Mouse (Mus musculus) B cell, adult 2 months (primary cell): ENCODE measurements around the gene Klk4.

Source experiments
- DNase-seq, 2 experiments: peaks; one replicate each; pipeline ENCODE4 v3.0.0; 2022

Gene Klk4

GRCm38 (mm10) chr7:43920582-43920981 is 39.6 kb downstream of the Klk4 start:
- no peak for DNase-seq

- no peak for DNase-seq
Observed at GRCm38 (mm10) chr7:43921087-43921486, 40.1 kb downstream of the Klk4 start.

- no peak for DNase-seq
Observed at GRCm38 (mm10) chr7:43921941-43922340, 41.0 kb downstream of the Klk4 start.

- DNase-seq, result peak in 1 of 2 experiments; percentile 13
Observed at GRCm38 (mm10) chr7:43925985-43926384, 45.0 kb downstream of the Klk4 start.

- DNase-seq, result peak; percentile 23 to 32
Observed at GRCm38 (mm10) chr7:43928521-43928920, 47.6 kb downstream of the Klk4 start.

GRCm38 (mm10) chr7:43932337-43932736 is 51.4 kb downstream of the Klk4 start:
- DNase-seq, result no peak

- no peak for DNase-seq
Observed at GRCm38 (mm10) chr7:43933440-43933839, 52.5 kb downstream of the Klk4 start, which contains the start of gene Klk15. Klk15 (plus strand) TSS chr7:43933740.

GRCm38 (mm10) chr7:43934747-43935146 is 53.8 kb downstream of the Klk4 start:
- DNase-seq, result no peak
